20 mouse cellular contexts compared by ENCODE assay signal in the genomic region with DNA sequence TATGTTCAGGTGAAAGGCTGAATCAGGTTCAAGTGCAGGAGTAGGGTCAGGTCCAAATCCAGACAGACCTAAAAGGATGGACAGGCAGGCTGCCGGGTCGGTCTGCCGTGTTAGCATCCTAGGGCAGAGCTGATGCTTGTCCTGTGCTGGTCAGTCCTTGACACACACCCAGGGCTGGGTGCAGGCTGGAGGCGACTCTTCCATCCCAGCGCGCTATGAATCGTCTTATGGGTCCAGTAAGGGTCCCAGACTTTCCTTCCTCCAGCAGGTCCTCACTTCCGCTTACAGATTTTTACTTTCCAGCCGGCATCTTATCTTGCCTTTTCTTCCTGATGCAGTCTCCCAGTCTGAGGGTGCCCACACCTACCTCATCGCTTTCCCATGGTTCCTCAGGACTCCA.
DNase-seq lines count a peak whose midpoint lies in the region; ATAC-seq lines count a peak whose summit lies in the region.
"Had no signal": no experiment of that assay in that cellular context is flagged by ENCODE, and none has a peak within 500 bp of the region (broad histone marks: within the 10 kb centered on the region; RNA-seq: fewer than 3 reads in every experiment).

No protein-coding gene starts in this region.

- peak overlapping the region; percentile 53 for H3K4me2 ChIP-seq in hindbrain, embryonic 14.5 days (replicated peaks)
- peak overlapping the region; percentile 52 for H3K4me2 ChIP-seq in midbrain, embryonic 13.5 days (replicated peaks)
- peak overlapping the region; percentile 43 for H3K4me2 ChIP-seq in neural tube, embryonic 14.5 days (ENCODE audit: low read depth, low read length)
- H3K4me2 ChIP-seq in liver, embryonic 11.5 days, result no peak overlapping the region
- H3K4me2 ChIP-seq: heart, embryonic 13.5 days; intestine, embryonic 15.5 days; kidney, embryonic 15.5 days; liver, embryonic 12.5 days; lung, embryonic 14.5 days; stomach, embryonic 15.5 days had no signal

- peak overlapping the region; percentile 51 for H3K9ac ChIP-seq in hindbrain, embryonic 14.5 days
- H3K9ac ChIP-seq in midbrain, embryonic 13.5 days (replicated peaks), result no peak overlapping the region
- no peak overlapping the region for H3K9ac ChIP-seq in neural tube, embryonic 14.5 days (replicated peaks; ENCODE audit: low read depth, low read length)
- H3K9ac ChIP-seq in liver, embryonic 11.5 days (ENCODE audit: low read depth, low read length), result no peak overlapping the region
- H3K9ac ChIP-seq: heart, embryonic 13.5 days; intestine, embryonic 15.5 days; kidney, embryonic 15.5 days; liver, embryonic 12.5 days; lung, embryonic 14.5 days; stomach, embryonic 15.5 days had no signal

- no peaks in the 10 kb centered on the region for H3K36me3 ChIP-seq in hindbrain, embryonic 14.5 days (replicated peaks; ENCODE audit: control insufficient read depth, insufficient read depth)
- H3K36me3 ChIP-seq in midbrain, embryonic 13.5 days, result no peaks in the 10 kb centered on the region
- no peaks in the 10 kb centered on the region for H3K36me3 ChIP-seq in neural tube, embryonic 14.5 days (ENCODE audit: control insufficient read depth, insufficient read depth, low read length)
- no peaks in the 10 kb centered on the region for H3K36me3 ChIP-seq in liver, embryonic 11.5 days (ENCODE audit: control insufficient read depth, insufficient read depth, low read length)
- H3K36me3 ChIP-seq: embryonic facial prominence, embryonic 10.5 days; heart, embryonic 13.5 days; intestine, embryonic 15.5 days; kidney, embryonic 15.5 days; liver, embryonic 12.5 days; stomach, embryonic 15.5 days had no signal

- 0 out of 2 replicates have a peak, but pooled peaks have one; percentile 41 for ATAC-seq in frontal cortex, adult (ENCODE audit: low TSS enrichment)
- no peak for ATAC-seq in hindbrain, embryonic 14.5 days (ENCODE audit: low FRiP score)
- ATAC-seq in midbrain, embryonic 13.5 days, result no peak
- no peak for ATAC-seq in neural tube, embryonic 14.5 days (ENCODE audit: low read depth)
- no peak for ATAC-seq in liver, embryonic 11.5 days (replicated peaks; ENCODE audit: low FRiP score)
- ATAC-seq: intestine, embryonic 15.5 days; liver, embryonic 12.5 days had no signal

- DNase-seq in frontal cortex, postnatal 25 days (ENCODE audit: low spot score in 2 of 2), result no peak
- DNase-seq in hindbrain, embryonic 14.5 days (ENCODE audit: low spot score), result no peak
- DNase-seq in retina, postnatal 1 day, result no peak
- DNase-seq in B cell, adult 2 months, result no peak
- no peak for DNase-seq in liver, embryonic 11.5 days (ENCODE audit: low spot score)
- DNase-seq: adrenal gland, adult 2 months; cerebellum, adult 9-10 months; heart, postnatal 36 days; lung, embryonic 14.5 days; lung, postnatal 4 days; right cerebral cortex, postnatal 25 days had no signal

- 79% methylated on average over 10 of the region's 10 CpGs for WGBS in hindbrain, embryonic 14.5 days
- WGBS in midbrain, embryonic 13.5 days, result 84% methylated on average over 10 of the region's 10 CpGs
- 86% methylated on average over 10 of the region's 10 CpGs for WGBS in neural tube, embryonic 14.5 days
- WGBS in liver, embryonic 11.5 days, result 77% methylated on average over 10 of the region's 10 CpGs

- H3K9me3 ChIP-seq in hindbrain, embryonic 14.5 days (ENCODE audit: control insufficient read depth, low read length), result no peaks in the 10 kb centered on the region
- no peaks in the 10 kb centered on the region for H3K9me3 ChIP-seq in midbrain, embryonic 13.5 days
- no peaks in the 10 kb centered on the region for H3K9me3 ChIP-seq in neural tube, embryonic 14.5 days (ENCODE audit: control insufficient read depth, low read length)
- H3K9me3 ChIP-seq in liver, embryonic 11.5 days (ENCODE audit: control insufficient read depth, low read length), result no peaks in the 10 kb centered on the region
- H3K9me3 ChIP-seq: embryonic facial prominence, embryonic 10.5 days; heart, embryonic 13.5 days; intestine, embryonic 15.5 days; kidney, embryonic 15.5 days; liver, embryonic 12.5 days; stomach, embryonic 15.5 days had no signal

- 0 out of 2 replicates have a peak, but pooled peaks cover 8% of the 10 kb centered on the region for H3K4me1 ChIP-seq in hindbrain, embryonic 14.5 days (replicated peaks; ENCODE audit: control insufficient read depth, insufficient read depth, low read length)
- H3K4me1 ChIP-seq in midbrain, embryonic 13.5 days (replicated peaks), result no peaks in the 10 kb centered on the region
- H3K4me1 ChIP-seq in neural tube, embryonic 14.5 days (ENCODE audit: control insufficient read depth, insufficient read depth, low read length), result no peaks in the 10 kb centered on the region
- no peaks in the 10 kb centered on the region for H3K4me1 ChIP-seq in liver, embryonic 11.5 days (replicated peaks; ENCODE audit: control insufficient read depth, insufficient read depth, low read length)
- H3K4me1 ChIP-seq: embryonic facial prominence, embryonic 10.5 days; heart, embryonic 13.5 days; intestine, embryonic 15.5 days; kidney, embryonic 15.5 days; liver, embryonic 12.5 days; stomach, embryonic 15.5 days had no signal

- H3K27ac ChIP-seq in hindbrain, embryonic 14.5 days, result no peak overlapping the region
- no peak overlapping the region for H3K27ac ChIP-seq in midbrain, embryonic 13.5 days
- no peak overlapping the region for H3K27ac ChIP-seq in neural tube, embryonic 14.5 days (ENCODE audit: low read depth, low read length)
- H3K27ac ChIP-seq in liver, embryonic 11.5 days (ENCODE audit: low read depth, low read length), result no peak overlapping the region
- H3K27ac ChIP-seq: embryonic facial prominence, embryonic 10.5 days; heart, embryonic 13.5 days; intestine, embryonic 15.5 days; kidney, embryonic 15.5 days; liver, embryonic 12.5 days; stomach, embryonic 15.5 days had no signal

- H3K4me3 ChIP-seq in hindbrain, embryonic 14.5 days (replicated peaks; ENCODE audit: low read length), result peak overlapping the region; percentile 29
- H3K4me3 ChIP-seq in midbrain, embryonic 13.5 days (replicated peaks), result no peak overlapping the region
- peak overlapping the region; percentile 17; the same call in 1 of the 2 replicates for H3K4me3 ChIP-seq in neural tube, embryonic 14.5 days (ENCODE audit: low read depth, low read length)
- H3K4me3 ChIP-seq in liver, embryonic 11.5 days (ENCODE audit: low read depth, low read length), result no peak overlapping the region
- H3K4me3 ChIP-seq: heart, embryonic 13.5 days; intestine, embryonic 15.5 days; kidney, embryonic 15.5 days; liver, embryonic 12.5 days; stomach, embryonic 15.5 days had no signal

- H3K27me3 ChIP-seq in hindbrain, embryonic 14.5 days (ENCODE audit: control insufficient read depth, insufficient read depth, low read length), result no peaks in the 10 kb centered on the region
- H3K27me3 ChIP-seq in midbrain, embryonic 13.5 days, result no peaks in the 10 kb centered on the region
- no peaks in the 10 kb centered on the region for H3K27me3 ChIP-seq in neural tube, embryonic 14.5 days (ENCODE audit: control insufficient read depth, insufficient read depth, low read length)
- no peaks in the 10 kb centered on the region for H3K27me3 ChIP-seq in liver, embryonic 11.5 days (replicated peaks; ENCODE audit: control insufficient read depth, insufficient read depth, low read length)
- H3K27me3 ChIP-seq: heart, embryonic 13.5 days; intestine, embryonic 15.5 days; kidney, embryonic 15.5 days; liver, embryonic 12.5 days; stomach, embryonic 15.5 days had no signal

Comparison
In these comparisons a context has a peak if more than half of its experiments do, and no peak if none do; other contexts are left out.
1. H3K4me3 ChIP-seq: peak in hindbrain, embryonic 14.5 days (single experiment) and neural tube, embryonic 14.5 days (single experiment); none in midbrain, embryonic 13.5 days (single experiment) and liver, embryonic 11.5 days (single experiment).